Mouse (Mus musculus) T-cell, adult 2 months (primary cell): ENCODE measurements around the gene Fzd10.

Experiments
- DNase-seq: peaks from one replicate; pipeline ENCODE4 v3.0.0; 2022; ENCODE audit warnings: low spot score

Gene Fzd10

GRCm38 (mm10) chr5:128601036-128602019 is 684 bp downstream of the Fzd10 start:
- no peak for DNase-seq

DNA sequence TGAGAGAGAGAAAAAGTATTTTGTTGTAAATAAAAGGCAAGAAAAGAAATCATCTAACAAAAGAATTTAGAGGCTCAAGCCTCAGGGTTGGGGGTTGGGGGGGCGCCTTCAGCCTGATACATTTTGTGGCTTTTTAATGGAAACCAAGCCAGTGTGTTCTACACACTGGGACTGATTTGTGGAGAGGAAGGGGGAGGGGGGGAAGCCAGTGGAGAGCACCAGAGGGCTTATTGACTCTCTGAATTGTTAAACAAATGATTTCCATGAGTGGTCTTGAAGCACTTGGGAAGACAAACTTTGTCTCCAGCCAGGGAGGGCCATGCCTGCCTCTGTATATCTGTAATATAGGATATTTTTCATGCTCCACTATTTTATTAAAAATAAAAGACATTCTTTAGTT is 3.0 kb downstream of the Fzd10 start:
- no peak for DNase-seq

DNA sequence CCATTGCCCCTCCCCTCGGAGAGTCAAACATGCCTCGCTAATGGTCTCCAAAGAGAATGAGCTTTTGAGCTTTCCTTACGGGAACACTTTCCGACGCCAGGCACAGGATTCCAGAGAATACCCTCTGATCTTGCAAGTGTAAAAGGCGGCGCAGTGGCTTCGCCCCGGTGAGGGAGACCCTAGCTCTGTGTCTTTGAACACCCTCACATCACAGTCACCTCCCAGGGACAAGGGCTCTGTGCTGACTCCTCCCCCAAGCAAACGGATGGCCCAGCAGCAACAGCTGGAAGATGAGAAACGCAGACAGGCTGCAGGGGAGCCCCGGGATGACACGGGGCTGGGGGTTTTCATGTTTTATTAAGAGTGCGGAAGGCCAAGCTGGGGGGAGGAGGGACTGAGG is 6.0 kb downstream of the Fzd10 start:
- no peak for DNase-seq

DNA sequence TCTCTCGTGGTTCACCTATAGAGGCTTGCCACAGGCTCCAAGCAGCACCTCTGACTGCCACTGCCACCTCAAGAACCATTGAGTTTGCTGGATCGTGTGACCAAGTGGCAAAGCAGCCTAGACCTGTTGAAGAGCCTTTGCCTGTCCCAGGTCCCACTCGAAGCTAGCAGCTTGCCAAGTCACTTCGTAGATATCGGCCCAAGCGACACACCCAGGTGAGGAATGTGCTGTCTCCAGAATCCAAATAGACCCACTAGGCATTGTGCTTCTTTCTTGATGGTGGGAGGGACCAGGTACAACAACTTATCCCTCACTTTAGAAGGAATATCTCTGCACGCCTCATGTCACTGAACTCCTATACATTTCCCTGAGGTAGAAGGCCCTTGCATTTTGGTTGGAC is 8.4 kb downstream of the Fzd10 start:
- DNase-seq = no peak

DNA sequence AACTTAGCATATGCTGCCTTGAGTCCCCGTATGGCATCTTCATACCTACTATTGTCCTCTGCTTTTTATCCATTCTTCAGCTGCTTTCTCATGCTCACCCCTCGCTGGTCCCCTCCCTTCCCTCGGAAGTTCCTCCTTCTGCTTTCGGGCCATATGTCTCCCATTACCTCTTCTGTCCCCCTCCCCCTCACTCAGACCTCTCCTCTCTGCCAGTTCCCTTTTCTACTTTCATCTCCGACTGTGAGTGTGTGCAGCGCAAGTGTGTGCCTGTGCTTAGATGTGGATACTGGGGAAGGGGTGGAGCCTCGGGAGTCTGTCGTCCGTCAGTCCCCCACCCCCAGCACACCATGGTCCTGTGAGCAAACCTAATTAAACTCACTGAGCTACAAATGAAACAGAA is 17.0 kb downstream of the Fzd10 start:
- no peak for DNase-seq

DNA sequence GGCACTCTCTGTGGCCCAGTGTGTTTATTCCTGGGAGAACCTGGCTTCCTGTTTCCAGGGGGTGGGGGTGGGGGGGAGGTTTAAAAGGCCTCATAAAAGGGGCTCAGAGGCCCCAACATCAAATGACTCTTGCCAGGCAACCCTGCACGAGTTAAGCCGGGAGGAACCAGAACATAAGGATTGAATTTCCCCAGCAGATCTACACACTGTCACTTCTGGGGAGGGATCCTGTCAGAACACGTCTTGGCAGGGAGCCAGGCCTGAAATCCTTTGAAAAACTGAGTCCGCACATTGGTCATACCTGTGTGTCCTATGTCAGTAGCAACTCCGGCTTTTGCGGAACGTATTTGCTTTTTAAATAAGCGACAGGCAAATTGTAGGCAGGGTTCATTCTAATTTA is 19.3 kb downstream of the Fzd10 start:
- DNase-seq = no peak

DNA sequence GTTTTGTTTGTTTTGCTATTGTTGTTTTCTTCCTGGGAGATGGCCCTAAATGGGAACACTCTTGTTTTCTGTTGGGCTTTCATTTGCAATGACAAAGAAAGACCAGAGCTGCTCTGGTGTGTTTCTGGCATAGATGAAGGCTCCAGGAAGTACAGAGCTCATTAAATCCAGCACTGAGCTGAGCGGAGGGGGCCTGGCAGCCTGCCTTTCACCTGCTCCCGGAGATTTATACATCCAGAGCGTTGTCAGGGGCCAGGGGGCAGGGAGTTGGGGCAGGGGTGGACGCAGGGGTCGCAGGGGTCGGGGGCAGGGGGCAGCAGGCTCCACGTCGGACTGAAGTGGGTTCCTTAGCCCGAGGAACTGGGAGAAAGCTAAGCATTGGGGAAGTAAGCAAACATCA is 19.8 kb downstream of the Fzd10 start:
- no peak for DNase-seq

DNA sequence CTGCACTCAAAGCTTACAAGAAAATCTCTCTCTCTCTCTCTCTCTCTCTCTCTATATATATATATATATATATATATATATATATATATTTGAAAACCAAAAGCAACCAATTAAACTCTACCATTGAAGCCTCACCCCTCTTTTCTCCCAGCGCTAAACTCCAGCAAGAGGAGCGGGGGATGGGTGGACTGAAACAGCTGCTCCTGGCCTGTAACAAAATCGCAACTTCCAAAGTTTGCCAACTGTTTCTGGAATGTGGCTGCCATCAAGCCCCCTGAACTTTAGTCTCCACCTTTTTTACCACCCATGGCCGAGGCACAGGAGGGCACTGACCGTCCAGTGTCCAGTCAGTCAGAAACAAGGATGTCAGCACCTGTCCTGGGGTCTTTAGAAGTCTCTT is 27.1 kb downstream of the Fzd10 start:
- no peak for DNase-seq

GRCm38 (mm10) chr5:128636648-128637047 is 36.0 kb downstream of the Fzd10 start:
- no peak for DNase-seq

DNA sequence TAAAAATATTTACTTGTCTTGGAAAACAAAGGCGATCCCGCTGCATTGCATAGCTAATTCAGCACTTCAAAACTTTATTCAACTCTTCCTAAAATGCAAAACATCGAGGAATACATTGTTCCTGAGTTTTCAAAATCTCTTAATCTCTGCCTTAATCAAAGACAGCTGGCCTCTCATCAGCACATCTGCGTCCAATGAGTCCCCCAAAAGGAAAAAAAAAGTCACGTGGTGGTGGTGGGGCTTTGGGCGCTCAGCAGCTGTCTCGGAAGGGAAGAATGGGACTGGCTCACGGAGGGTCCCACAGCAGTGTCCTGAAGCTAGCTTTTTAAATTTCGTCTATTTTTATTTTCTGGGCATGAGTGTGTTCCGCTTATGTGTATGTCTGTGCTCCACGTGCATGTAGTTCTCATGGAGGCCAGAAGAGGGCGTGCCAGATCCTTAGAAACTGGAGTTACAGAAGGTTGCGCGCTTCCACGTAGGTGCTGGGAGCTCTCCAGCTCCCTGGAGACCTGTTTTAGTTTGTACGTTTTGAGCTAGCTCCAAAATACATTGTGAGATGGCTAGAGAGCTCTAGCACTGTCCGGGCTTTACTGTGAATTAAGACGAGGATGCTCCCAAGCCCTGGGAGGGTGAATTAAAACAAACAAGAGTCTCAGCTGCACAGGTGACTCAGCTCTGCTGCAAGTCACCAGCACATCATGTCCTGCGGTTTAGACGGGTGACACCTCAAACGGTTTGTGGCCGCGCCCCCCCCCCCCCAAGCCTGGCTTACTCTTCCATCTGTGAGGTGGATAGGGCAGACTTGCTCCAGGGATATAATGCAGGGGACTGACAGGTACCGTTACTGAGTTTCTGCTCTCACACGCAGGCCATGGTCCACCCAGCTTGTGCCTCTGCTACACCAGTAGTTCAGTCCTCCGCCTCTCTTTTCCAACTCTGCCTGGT is 36.7 kb downstream of the Fzd10 start:
- peak; percentile 17 for DNase-seq

DNA sequence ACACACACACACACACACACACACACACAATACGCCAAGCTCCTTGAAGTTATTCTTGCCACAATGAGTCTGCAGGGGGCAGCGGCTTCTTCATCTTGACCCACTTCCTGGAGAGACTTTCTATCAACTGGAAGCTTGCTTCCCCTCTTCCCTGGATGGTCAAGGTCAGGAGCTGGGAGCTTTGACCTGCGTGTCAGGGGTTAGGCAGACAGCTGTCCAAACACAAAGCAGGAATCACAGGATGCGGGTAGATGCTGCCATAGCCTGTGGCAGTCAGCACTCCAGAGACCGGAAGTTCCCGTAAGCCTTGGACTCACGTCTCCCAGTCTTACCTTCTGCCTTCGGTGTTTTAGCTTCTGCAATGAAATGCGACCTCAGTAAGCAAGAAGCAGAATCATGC is 38.1 kb downstream of the Fzd10 start:
- no peak for DNase-seq

DNA sequence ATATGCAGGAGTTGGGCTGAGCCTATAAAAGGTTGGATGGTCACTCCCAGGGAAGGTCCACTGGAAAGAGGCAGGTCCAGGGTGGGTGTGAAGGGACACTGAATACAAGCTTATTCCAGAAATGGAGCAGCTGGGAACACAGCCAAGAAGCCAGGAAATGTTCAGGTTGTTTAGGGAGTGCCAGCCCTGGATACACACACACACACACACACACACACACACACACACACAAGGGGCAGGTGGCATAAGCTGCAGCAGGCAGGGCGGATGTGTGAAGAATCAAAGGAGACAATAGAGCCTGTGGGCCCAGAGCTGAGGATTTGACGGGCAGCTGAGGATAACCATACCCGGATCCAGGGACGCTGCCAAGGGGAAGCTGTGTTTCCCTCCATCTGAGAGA is 42.4 kb downstream of the Fzd10 start:
- no peak for DNase-seq

- no peak for DNase-seq
These were observed 45.1 kb downstream of the Fzd10 start for GRCm38 (mm10) chr5:128645720-128646119.

- no peak for DNase-seq
These were observed 45.6 kb downstream of the Fzd10 start for GRCm38 (mm10) chr5:128646286-128646685.

- DNase-seq = no peak
These were observed 46.6 kb downstream of the Fzd10 start for GRCm38 (mm10) chr5:128647221-128647730.

GRCm38 (mm10) chr5:128649336-128649897 is 48.8 kb downstream of the Fzd10 start:
- DNase-seq = no peak
